Mouse (Mus musculus) embryonic stem cell, embryonic (primary cell): ENCODE measurements around the gene Pxn.

Source experiments
- CTCF ChIA-PET, 4 experiments: fragments of 300-600 bp in 2 of 4; fragments of 350-600 bp in 2 of 4; sonication (Branson Sonifier 250); formaldehyde crosslinking; loops; one replicate each; lab custom pipeline; 2022; ENCODE audit warnings: inconsistent platforms in 2 of 4; lab: Charles Lee
- POLR2A ChIA-PET, 4 experiments: fragments of 300-600 bp in 2 of 4; fragments of 350-600 bp in 2 of 4; sonication (Branson Sonifier 250); formaldehyde crosslinking; loops; one replicate each; lab custom pipeline; 2022; ENCODE audit warnings: antibody characterized with exemption in 4 of 4, inconsistent platforms in 1 of 4; lab: Charles Lee

Pxn gene

GRCm38 (mm10) chr5:115506454-115507201 is at the start of gene Pxn:
TSS of gene Pxn (plus strand) at chr5:115506676.
- POLR2A ChIA-PET, result interaction anchor here (0.5 to 13.0 kb wide), 16 partner anchors 10 to 565 kb away, joined by 3 to 114 read pairs (median 4); partner anchors contain the start of genes 2210016L21Rik (in 1 of the 4) and Unc119b (in 1 of the 4)
- CTCF ChIA-PET, result interaction anchor here in 3 of 4 experiments (0.6 to 1.9 kb wide), 6 partner anchors 10 to 317 kb away, joined by 3 to 7 read pairs (median 6); no protein-coding TSS in a partner anchor

DNA sequence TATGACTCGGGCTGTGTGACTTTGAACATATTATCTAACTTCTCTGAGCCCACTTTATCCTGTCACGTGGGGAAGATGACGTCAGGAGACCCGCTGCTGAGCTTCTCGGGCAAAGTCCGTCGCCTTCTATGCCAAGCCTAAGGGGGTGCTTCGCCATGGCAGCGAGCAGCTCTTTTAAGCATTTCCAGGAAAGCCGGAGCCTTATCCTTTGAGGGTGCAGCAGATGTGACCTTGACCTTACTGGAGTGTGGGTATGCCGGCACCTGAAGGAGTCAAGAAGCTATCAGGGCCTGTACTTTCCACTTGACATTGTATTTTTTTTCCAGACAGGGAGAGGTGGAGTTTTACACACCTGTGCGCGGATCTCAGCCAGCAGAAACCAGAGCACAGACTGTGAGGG is 47.6 kb upstream of the Pxn start:
- POLR2A ChIA-PET, result interaction anchor here in 3 of 4 experiments (0.7 to 3.7 kb wide), 20 partner anchors 8 to 159 kb away, joined by 3 to 20 read pairs (median 4); partner anchors contain the start of genes Rplp0 (in 2 of the 3), Cox6a1 (in 1 of the 3) and Sirt4 (in 1 of the 3)
- CTCF ChIA-PET, result interaction anchor here in 2 of 4 experiments (0.7 to 1.4 kb wide), 8 partner anchors 9 to 106 kb away, joined by 3 to 10 read pairs (median 3); no protein-coding TSS in a partner anchor

DNA sequence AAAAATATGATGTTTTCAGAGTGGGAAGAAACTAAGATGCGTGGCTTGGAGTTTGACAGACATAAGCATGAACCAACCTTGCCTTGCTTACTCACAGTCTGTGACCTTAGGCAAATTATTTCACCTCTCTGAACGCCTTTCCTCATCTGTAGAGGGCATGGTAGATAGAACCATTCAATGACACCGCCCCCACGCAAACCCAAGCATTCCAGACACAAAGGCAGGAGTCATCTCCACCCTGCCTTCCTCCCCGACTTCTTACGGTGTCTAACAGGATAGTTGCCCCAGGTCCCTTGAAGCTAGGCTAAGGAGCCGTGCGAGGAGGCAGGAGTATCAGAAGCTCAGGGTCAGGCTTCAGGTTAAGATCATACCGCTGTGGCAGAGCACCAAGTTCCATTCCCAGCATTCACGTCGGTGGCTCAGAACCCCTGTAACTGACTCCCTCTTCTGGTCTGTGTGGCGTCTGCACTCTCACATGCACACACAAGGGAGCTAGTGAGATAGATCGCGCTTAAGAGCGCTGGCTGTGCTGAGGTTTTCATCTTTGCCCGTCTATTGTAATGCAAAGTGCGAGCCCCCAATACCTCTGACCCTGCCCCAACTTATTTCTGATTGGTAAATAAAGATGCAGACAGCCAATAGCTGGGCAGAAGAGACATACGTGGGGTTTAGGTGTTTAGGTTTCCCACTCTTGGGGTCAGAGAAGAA is 41.9 kb upstream of the Pxn start:
- CTCF ChIA-PET, result interaction anchor here (0.5 to 2.4 kb wide), 64 partner anchors 9 to 1605 kb away, joined by 3 to 19 read pairs (median 4); partner anchors contain the start of genes Srsf9 (in 1 of the 4) and Unc119b (in 1 of the 4)
- POLR2A ChIA-PET, result interaction anchor here (0.6 to 6.6 kb wide), 117 partner anchors 9 to 454 kb away, joined by 3 to 73 read pairs (median 4); partner anchors contain the start of genes Dynll1 (in 3 of the 4), Sirt4 (in 3 of the 4), Rplp0 (in 2 of the 4) and Rnf10 (in 1 of the 4)

- CTCF ChIA-PET, result interaction anchor here in 2 of 4 experiments (1.3 to 2.4 kb wide), 6 partner anchors 10 to 300 kb away, joined by 6 to 19 read pairs (median 8); no protein-coding TSS in a partner anchor
- POLR2A ChIA-PET, result interaction anchor here in 3 of 4 experiments (0.9 to 6.6 kb wide), 30 partner anchors 10 to 300 kb away, joined by 3 to 73 read pairs (median 6); partner anchors contain the start of gene Sirt4 (in 2 of the 3)
Measured at GRCm38 (mm10) chr5:115465642-115466420, 40.6 kb upstream of the Pxn start, which contains the start of gene Pla2g1b. TSS of gene Pla2g1b (plus strand) at chr5:115466262.

DNA sequence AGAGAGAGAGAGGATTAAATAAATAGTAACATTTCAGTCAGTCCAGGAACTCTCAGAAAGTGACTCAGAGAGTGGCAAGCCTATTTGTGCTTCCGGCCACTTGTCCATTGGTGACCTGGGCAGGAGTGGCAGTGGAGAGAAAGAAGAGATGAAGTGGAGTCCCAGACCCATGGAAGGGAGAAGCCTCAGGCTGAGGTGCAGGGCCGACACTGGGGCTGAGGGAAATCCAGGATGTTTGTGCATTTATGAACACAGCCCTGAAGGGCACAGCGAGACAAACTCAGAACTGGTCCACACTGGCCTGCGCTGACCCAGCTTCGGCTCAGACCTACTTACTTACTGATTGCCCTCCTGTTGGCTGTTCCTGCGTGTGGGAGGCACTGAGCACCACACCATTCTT is 36.7 kb upstream of the Pxn start:
- POLR2A ChIA-PET, result interaction anchor here in 3 of 4 experiments (0.6 to 1.0 kb wide), 5 partner anchors 8 to 75 kb away, joined by 3 to 4 read pairs (median 3); no protein-coding TSS in a partner anchor
- CTCF ChIA-PET, result interaction anchor here in 3 of 4 experiments (0.6 to 0.9 kb wide), 3 partner anchors 10 to 304 kb away, joined by 3 to 5 read pairs (median 3); no protein-coding TSS in a partner anchor

GRCm38 (mm10) chr5:115470766-115471531 is 35.5 kb upstream of the Pxn start:
- ChIA-PET CTCF (interaction anchor here in 2 of 4 experiments (0.6 to 1.1 kb wide), 4 partner anchors 14 to 305 kb away, joined by 3 read pairs; partner anchors contain the start of gene Sirt4 (in 1 of the 2)), POLR2A (interaction anchor here in 3 of 4 experiments (0.6 to 1.5 kb wide), 14 partner anchors 9 to 185 kb away, joined by 3 to 8 read pairs (median 3); no protein-coding TSS in a partner anchor)

DNA sequence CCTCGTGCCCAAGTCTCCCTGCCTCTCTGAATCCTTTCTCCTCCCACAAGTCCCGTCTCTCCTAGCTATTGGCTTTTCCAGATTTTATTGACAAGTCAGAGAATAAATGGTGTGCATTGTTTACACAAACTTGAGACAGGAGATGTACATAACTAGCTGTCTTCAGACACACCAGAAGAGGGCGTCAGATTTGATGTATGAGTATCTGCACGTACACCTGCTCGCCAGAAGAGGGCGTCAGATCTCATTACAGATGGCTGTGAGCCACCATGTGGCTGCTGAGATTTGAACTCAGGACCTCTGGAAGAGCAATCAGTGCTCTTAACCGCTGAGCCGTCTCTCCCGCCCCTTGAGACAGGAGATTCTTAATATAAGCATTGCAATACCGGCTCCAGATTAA is 33.3 kb upstream of the Pxn start:
- POLR2A ChIA-PET, result interaction anchor here in 3 of 4 experiments (0.6 to 1.5 kb wide), 5 partner anchors 8 to 131 kb away, joined by 3 to 6 read pairs (median 3); partner anchors contain the start of gene Sirt4 (in 1 of the 3)

GRCm38 (mm10) chr5:115474174-115474828 is 32.2 kb upstream of the Pxn start:
- POLR2A ChIA-PET, result interaction anchor here (0.6 to 11.0 kb wide), 26 partner anchors 8 to 356 kb away, joined by 3 to 228 read pairs (median 8); partner anchors contain the start of genes Sirt4 (in 2 of the 4), Dynll1 (in 1 of the 4) and Pla2g1b (in 1 of the 4)
- CTCF ChIA-PET, result interaction anchor here in 3 of 4 experiments (0.9 to 2.1 kb wide), 5 partner anchors 10 to 309 kb away, joined by 4 to 10 read pairs (median 8); partner anchors contain the start of gene Sirt4 (in 1 of the 3)

More for the DNA sequence above, 33.3 kb upstream of the Pxn start:
- CTCF ChIA-PET, result interaction anchor here in 3 of 4 experiments (0.6 to 1.4 kb wide), 6 partner anchors 11 to 101 kb away, joined by 3 to 4 read pairs (median 4); partner anchors contain the start of gene Sirt4 (in 2 of the 3)

- ChIA-PET POLR2A (interaction anchor here (0.6 to 11.0 kb wide), 86 partner anchors 8 to 1202 kb away, joined by 3 to 228 read pairs (median 4); partner anchors contain the start of genes Sirt4 (in 3 of the 4), Dynll1 (in 2 of the 4), Coq5 (in 1 of the 4) and Foxn4 (in 1 of the 4)), CTCF (interaction anchor here (0.5 to 2.3 kb wide), 20 partner anchors 9 to 1672 kb away, joined by 3 to 18 read pairs (median 4); partner anchors contain the start of genes Sirt4 (in 2 of the 4), Cabp1 (in 1 of the 4) and Rnf10 (in 1 of the 4))
Measured at GRCm38 (mm10) chr5:115475337-115476106, 31.0 kb upstream of the Pxn start.

- ChIA-PET CTCF (interaction anchor here (0.6 to 4.1 kb wide), 25 partner anchors 8 to 319 kb away, joined by 3 to 23 read pairs (median 5); partner anchors contain the start of genes Sirt4 (in 2 of the 4), Cabp1 (in 1 of the 4), Cox6a1 (in 1 of the 4) and Rnf10 (in 1 of the 4)), POLR2A (interaction anchor here (0.6 to 11.0 kb wide), 85 partner anchors 8 to 1837 kb away, joined by 3 to 228 read pairs (median 4); partner anchors contain the start of genes Sirt4 (in 3 of the 4), Dynll1 (in 2 of the 4), Coq5 (in 1 of the 4) and Mlec (in 1 of the 4))
Measured at GRCm38 (mm10) chr5:115476107-115476727, 30.3 kb upstream of the Pxn start.

DNA sequence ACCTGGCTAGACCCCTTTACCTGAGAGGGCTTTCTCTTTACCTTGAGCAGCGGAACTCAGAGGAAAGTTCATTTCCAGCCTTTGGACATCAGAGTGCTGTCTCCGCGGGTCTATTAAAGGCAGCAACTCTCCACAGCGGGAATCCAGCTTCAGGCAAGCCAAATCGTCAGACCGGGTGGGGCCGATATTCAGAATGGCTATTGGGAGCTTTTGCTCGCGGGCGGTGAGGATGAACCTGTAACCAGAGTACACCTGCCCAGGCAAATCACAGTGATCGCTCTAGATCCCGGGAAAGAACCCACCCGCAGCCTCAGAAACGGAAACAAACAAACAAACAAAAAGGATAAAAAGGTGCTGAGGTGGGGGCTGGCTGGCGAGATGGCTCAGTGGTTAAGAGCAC is 26.9 kb upstream of the Pxn start:
- ChIA-PET POLR2A (interaction anchor here (0.6 to 11.0 kb wide), 50 partner anchors 8 to 929 kb away, joined by 3 to 228 read pairs (median 4); partner anchors contain the start of genes Dynll1 (in 3 of the 4), Pla2g1b (in 1 of the 4), Rnf10 (in 1 of the 4) and Rplp0 (in 1 of the 4)), CTCF (interaction anchor here (0.5 to 4.1 kb wide), 15 partner anchors 12 to 1615 kb away, joined by 3 to 19 read pairs (median 3); partner anchors contain the start of gene Dynll1 (in 1 of the 4))

DNA sequence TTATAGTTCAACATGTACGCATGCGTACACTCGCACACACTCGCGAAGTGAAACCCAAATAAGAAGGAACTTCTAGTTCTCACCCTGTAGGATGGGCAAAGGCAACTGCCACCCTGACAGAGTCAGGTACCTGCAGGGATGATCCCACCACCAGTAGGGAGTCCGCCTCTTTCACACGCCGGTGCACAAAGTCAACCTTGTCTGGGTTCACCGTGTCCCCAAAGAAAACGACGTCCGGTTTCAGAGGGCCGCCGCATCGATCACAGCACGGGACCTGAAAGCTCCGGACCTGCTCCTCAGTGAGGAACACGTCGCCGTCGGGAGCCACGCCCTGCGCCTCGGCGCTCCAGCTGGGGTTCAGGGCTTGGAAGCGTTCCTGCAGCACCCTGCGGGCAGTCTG is 26.4 kb upstream of the Pxn start:
- ChIA-PET CTCF (interaction anchor here in 3 of 4 experiments (0.5 to 4.1 kb wide), 15 partner anchors 10 to 876 kb away, joined by 3 to 19 read pairs (median 3); partner anchors contain the start of gene Dynll1 (in 1 of the 3)), POLR2A (interaction anchor here (0.6 to 11.0 kb wide), 40 partner anchors 9 to 928 kb away, joined by 3 to 228 read pairs (median 5); partner anchors contain the start of genes Dynll1 (in 3 of the 4), Pla2g1b (in 1 of the 4), Rnf10 (in 1 of the 4) and Rplp0 (in 1 of the 4))
